Mouse (Mus musculus) liver, adult (tissue): ENCODE measurements around the gene Tmem94.

Experiments
- GATA4 ChIP-seq: IDR thresholded peaks from 2 replicates; pipeline ENCODE4 v1.6.1; 2014; ENCODE audit warnings: mild to moderate bottlenecking, low read length; ENCODE audit not compliant: insufficient replicate concordance

The Tmem94 gene

DNA sequence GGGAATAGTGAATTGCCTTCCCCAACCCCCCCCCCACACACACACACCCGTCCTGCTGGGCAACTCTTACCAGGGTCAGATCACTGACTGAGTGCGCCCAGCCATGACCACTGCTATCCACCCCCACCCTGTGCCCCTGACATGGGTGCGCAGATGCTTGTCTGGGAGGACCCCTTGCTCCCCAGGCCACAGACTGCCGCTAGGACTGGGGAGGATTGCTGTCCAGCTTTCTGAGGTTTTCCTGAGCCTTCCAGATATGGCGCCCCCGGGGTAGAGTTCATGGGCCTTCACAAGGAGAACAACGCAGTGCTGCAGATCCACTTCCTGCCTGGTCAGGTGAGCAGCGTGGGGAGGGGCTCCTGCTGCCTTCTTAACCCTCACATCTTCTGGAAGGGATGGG, 79.0 kb downstream of the Tmem94 start:
- TF ChIP-seq GATA4 = no peak

DNA sequence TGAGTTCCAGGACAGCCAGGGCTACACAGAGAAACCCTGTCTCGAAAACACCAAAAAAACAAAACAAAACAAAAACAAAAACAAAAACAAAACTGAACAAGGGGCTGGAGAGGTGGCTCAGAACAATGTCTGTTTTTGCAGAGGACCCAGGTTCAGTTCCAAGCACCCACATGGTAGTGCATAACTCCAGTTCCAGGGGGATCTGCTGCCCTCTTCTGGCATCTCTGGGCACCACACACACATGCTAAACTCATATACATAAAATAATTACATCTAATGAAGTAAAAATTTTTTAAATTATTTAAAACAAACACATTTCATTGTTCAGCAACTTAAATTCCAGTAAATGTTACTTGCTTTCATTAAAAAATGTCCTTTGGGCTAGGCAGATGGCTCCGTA, 80.6 kb downstream of the Tmem94 start:
- TF ChIP-seq GATA4 = no peak
